Mouse (Mus musculus): Measurements from ENCODE around the gene Dennd2d.

DNA sequence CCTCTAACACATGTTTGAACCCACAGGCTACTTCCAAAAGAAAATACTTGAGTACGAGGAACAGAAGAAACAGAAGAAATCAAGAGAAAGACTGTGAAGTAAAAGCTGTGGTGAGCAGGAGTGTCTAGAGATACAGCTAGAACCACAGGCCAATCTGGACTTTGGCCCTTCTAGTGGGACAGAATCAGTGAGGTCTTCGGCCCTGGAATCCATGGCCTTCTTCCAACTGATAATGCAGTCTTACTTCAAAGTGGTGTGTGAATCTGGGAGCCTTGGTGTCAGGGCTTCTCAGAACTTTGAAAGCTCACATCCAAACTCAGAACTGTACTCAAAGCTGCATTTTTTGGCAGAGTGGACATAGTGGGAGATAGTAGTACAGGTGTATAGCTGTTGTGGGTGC, 18.3 kb downstream of the Dennd2d start:
- TF ChIP-seq POLR2A (IDR thresholded peaks at IDR 0.05; ENCODE audit: extremely low read depth, insufficient read depth, low read length) (no peak), CTCF (IDR thresholded peaks at IDR 0.05; ENCODE audit: extremely low read depth, insufficient read depth, low read length) (no peak)

All from cortical plate, adult 2 months (tissue).